Mouse (Mus musculus) left cerebral cortex, adult 2 months (tissue): ENCODE data around the gene Iffo1. TPM values are rescaled to one million over a fixed set of nuclear protein-coding genes. Genes with fewer than 3 reads are reported as not detected.
A peak's percentile ranks its signal among the peaks of the same experiment; 100 is the strongest.

Experiments used
- DNase-seq, 2 experiments: peaks; one replicate each; pipeline ENCODE4 v3.0.0; 2021 to 2022; ENCODE audit warnings: low spot score in 2 of 2, mixed read lengths in 1 of 2; ENCODE audit errors: extremely low spot score in 1 of 2
- H3K27ac ChIP-seq: fragments of 200-600 bp; 2 replicates; pipeline ENCODE4 v1.8.1; 2022
- H3K4me3 ChIP-seq: fragments of 200-600 bp; 2 replicates; pipeline ENCODE4 v1.8.1; 2022
- CTCF ChIP-seq: fragments of 200-600 bp; IDR thresholded peaks from 2 replicates; pipeline ENCODE4 v1.8.1; 2022; ENCODE audit warnings: antibody characterized with exemption, mild to moderate bottlenecking, moderate library complexity
- intact Hi-C: fragments of 180-260 bp; cut with DNase I; formaldehyde crosslinking; loops from one replicate; pipeline ENCODE4 v1.15.1; 2025
- total RNA-seq, 2 experiments: library from RNA; stranded (reverse); gene quantifications; 2 replicates each; pipeline ENCODE4 v1.2.3; 2021

The Iffo1 gene
- total RNA-seq, 2 experiments from 2014 or later = 64.6 to 67.1 TPM

- intact Hi-C loops = no loop called here
Observed at GRCm38 (mm10) chr6:125163801-125164657, 19.0 kb downstream of the Iffo1 start.

GRCm38 (mm10) chr6:125164672-125165327 is 19.8 kb downstream of the Iffo1 start:
- intact Hi-C loops = loop anchor here (1.0 to 5.0 kb wide), 3 partner anchors 16 to 67 kb away; partner anchors contain the start of genes Chd4 and Vamp1
- DNase-seq = peak; percentile 58 to 62
- peak overlapping the region; percentile 73 for H3K4me3 ChIP-seq
- no peak for TF ChIP-seq CTCF
- peak overlapping the region; percentile 99 for H3K27ac ChIP-seq

More at GRCm38 (mm10) chr6:125163801-125164657, 19.0 kb downstream of the Iffo1 start:
- TF ChIP-seq CTCF = no peak
- DNase-seq = peak in 1 of 2 experiments; percentile 44
- Histone ChIP-seq H3K4me3 (peak overlapping the region; percentile 73), H3K27ac (peak overlapping the region; percentile 99)

- intact Hi-C loops = loop anchor here (1.0 to 5.0 kb wide), 3 partner anchors 17 to 68 kb away; partner anchors contain the start of genes Chd4 and Vamp1
- H3K4me3 ChIP-seq = peak overlapping the region; percentile 73
- DNase-seq = peak; percentile 96 to 97
- peak overlapping the region; percentile 99 for H3K27ac ChIP-seq
- no peak for TF ChIP-seq CTCF
Observed at GRCm38 (mm10) chr6:125165328-125165891, 20.4 kb downstream of the Iffo1 start.

GRCm38 (mm10) chr6:125166051-125166751 is 21.2 kb downstream of the Iffo1 start, which contains the start of gene Gapdh:
TSS of gene Gapdh (minus strand) at chr6:125166467.
- TF ChIP-seq CTCF = no peak
- Histone ChIP-seq H3K27ac (peak within 1 kb of the TSS; percentile 99), H3K4me3 (peak within 1 kb of the TSS; percentile 73)
- intact Hi-C loops = loop anchor here (2.0 to 5.0 kb wide), 2 partner anchors 25 to 69 kb away; partner anchors contain the start of genes Chd4, Mrpl51 and Ncapd2
- DNase-seq = peak in 1 of 2 experiments; percentile 32

- intact Hi-C loops = loop anchor here (2.0 to 5.0 kb wide), 2 partner anchors 24 to 70 kb away; partner anchors contain the start of genes Chd4, Mrpl51 and Ncapd2
- Histone ChIP-seq H3K4me3 (peak overlapping the region; percentile 73), H3K27ac (peak overlapping the region; percentile 99)
- DNase-seq = peak; percentile 43 to 54
- TF ChIP-seq CTCF = no peak
Observed at GRCm38 (mm10) chr6:125166861-125167650, 22.0 kb downstream of the Iffo1 start.

GRCm38 (mm10) chr6:125168086-125168485 is 23.0 kb downstream of the Iffo1 start:
- TF ChIP-seq CTCF = no peak
- Histone ChIP-seq H3K27ac (peak overlapping the region; percentile 99), H3K4me3 (no peak overlapping the region)
- intact Hi-C loops = loop anchor here (5.0 kb wide), 1 partner anchor 71 kb away; the partner anchor contains the start of gene Chd4
- DNase-seq = peak in 1 of 2 experiments; percentile 10

- H3K27ac ChIP-seq = no peak overlapping the region
- DNase-seq = peak in 1 of 2 experiments; percentile 13
- no peak overlapping the region for H3K4me3 ChIP-seq
- TF ChIP-seq CTCF = peak; percentile 28
- intact Hi-C loops = no loop called here
Observed at GRCm38 (mm10) chr6:125170194-125170593, 25.2 kb downstream of the Iffo1 start.

GRCm38 (mm10) chr6:125172474-125172873 is 27.4 kb downstream of the Iffo1 start:
- TF ChIP-seq CTCF = no peak
- DNase-seq = no peak
- intact Hi-C loops = no loop called here
- Histone ChIP-seq H3K27ac (no peak overlapping the region), H3K4me3 (no peak overlapping the region)

GRCm38 (mm10) chr6:125173256-125173655 is 28.2 kb downstream of the Iffo1 start:
- H3K4me3 ChIP-seq = no peak overlapping the region
- DNase-seq = no peak
- TF ChIP-seq CTCF = no peak
- H3K27ac ChIP-seq = no peak overlapping the region
- intact Hi-C loops = no loop called here

- intact Hi-C loops = no loop called here
- TF ChIP-seq CTCF = no peak
- Histone ChIP-seq H3K27ac (no peak overlapping the region), H3K4me3 (no peak overlapping the region)
- no peak for DNase-seq
Observed at GRCm38 (mm10) chr6:125175469-125175868, 30.4 kb downstream of the Iffo1 start.
